Mouse (Mus musculus) MN1 (cell line): ENCODE measurements around the gene Emilin2.

Experiments used
- DNase-seq: peaks from one replicate; pipeline ENCODE4 v3.0.0-alpha.2; 2016; ENCODE audit warnings: low spot score

The Emilin2 gene

DNA sequence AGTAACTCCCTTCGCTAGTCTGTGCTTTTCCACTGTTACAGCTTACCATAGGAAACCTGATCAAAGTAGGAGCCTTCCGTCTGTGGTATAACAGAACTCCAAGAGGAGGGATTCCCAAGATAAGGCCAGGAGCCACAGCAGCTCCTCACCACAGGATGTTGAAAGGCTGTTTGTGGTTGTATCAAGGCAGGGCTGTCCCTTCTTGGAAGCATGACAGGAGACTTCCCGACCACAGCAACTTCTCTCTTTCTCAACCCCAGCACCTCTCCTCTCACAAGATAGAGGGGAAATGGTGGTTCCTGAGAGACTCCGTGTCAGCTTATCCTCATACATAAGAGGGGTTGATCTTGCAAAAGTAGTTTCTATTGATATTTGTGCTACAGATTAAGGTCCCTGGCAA is 47.0 kb downstream of the Emilin2 start:
- no peak for DNase-seq

DNA sequence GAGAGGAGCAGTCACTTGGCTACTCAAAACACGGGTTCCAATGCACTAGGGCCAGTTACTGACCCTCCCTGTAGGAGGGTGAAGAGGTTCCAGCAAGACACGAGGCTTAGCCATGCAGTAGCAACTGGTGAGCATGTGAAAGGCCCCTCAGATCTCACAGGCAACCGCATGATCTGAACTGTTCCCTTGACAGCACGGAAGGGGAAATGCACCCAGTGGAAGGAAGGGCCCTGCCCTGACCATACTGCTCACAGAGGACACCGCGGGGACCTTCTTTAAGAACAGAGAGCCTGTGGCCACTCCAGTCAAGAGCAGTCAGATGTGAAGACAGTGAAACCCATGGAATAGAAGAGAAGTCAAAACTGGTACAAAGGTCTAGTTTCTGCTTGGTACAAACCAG is 48.6 kb downstream of the Emilin2 start:
- no peak for DNase-seq

DNA sequence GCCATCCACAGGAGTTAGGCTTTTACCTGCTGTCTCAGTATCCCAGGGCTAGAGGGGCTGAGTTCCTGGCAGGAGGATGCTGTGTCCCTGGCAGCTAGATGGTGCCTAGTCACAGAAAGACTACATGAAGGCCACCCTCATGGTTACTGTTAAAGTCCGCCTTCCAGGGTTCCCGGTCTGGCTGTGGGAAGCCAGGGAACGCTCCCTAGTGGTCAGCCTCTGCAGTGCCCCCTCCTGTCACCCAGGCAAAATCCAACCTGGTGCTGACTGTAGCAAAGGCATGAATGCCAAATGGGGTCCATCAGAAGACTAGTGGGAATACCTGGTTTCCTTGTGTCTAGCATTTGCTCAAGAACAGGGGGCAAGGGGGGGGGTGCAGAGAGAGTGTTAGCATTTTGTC is 51.1 kb downstream of the Emilin2 start:
- DNase-seq, result no peak

DNA sequence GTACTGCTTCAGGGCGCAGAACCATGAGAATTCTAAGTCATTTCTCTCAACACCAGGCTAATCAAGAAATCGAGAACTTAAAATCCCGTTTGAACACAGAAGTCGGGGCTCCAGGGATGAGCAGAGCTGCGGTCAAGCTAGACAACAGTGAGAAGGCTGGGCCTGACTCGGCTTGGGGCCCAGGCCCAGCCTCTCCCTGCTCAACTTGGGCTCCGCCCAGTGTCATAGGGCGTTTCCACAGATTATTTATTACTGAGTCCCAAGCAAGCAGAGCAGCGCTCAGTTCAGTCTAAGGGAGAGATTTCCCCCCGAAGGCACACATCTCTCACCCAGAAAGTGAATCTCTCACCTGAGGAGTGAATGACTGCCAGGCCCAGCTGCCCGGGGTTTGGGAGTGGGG is 52.1 kb downstream of the Emilin2 start:
- no peak for DNase-seq

DNA sequence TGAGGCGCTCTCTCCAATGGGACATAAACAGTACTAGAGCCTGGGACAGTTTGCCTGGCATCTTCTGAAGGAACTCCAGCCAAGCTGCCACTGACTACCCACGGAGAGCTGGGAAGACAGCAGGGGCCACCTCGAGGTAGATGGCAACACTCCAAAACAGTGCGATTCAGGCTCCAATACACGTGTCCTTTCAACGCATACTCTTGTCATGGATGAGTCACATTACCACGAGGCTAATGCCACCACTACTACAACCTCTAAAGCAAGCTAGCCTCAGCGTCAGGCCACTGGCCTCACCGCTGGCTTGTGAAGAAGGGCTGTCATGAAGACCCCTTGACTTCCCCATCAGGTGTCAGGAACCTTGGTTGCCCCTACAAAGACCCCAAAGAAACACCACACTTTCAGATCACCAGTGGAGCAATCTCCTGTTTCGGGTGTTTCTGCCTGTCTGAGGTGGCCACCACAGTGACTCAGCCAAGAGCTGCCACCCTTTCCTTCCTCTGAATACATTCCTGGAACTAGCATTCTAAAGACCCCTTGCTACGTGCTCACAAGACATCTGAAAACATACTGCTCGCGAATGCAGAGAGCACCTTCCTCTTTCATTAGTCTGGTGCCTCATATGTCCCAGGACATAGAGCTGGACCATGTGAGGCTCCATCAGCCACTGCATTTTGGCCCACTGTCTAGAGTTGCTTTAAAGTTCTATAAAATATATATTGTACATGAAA is 54.8 kb downstream of the Emilin2 start:
- no peak for DNase-seq

DNA sequence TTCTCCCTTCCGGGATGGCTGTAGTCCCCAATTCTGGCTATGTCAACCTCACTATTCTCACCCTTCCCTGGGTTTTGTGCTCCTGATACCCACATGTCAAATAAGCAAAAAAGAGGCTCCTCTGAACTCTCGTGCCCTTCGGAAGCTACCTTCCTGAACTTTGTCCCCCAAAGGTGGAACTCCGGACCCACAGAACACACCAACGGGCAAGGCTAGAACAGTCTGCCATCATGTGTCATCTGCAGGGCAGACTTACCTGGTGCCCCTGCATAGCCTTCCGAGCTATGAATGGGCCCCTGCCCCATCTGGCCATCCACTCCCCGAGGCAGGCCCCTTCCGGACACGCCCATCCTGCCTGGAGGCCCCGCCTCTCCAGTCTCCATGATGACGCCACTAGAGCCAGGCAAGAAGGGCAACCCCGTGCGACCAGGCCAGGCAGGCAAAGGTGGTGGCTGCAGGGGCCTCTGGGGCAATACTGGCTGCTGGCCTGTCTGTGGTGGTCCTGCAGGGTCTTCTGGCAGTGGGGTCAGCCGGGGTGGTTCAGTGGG is 55.6 kb downstream of the Emilin2 start:
- DNase-seq, result no peak

DNA sequence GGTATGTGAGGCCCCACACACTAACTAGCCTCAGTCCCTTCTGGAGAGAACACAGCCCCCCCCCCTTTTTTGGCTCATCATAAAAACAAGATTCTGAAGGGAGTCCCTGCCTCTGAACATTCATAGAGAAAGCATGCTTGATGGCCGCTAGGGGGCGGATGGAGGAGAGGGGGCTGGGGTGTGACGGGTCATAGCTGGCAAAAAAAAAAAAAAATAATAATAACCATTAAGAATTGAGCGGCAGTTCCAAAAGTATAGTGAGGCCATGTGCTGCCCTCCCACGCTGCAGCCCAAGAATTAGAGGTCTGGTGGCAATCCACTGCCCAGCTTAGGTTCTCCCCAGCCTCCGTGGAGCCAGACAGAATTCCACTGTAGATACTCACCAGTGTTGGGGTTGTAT is 57.0 kb downstream of the Emilin2 start:
- DNase-seq, result no peak

DNA sequence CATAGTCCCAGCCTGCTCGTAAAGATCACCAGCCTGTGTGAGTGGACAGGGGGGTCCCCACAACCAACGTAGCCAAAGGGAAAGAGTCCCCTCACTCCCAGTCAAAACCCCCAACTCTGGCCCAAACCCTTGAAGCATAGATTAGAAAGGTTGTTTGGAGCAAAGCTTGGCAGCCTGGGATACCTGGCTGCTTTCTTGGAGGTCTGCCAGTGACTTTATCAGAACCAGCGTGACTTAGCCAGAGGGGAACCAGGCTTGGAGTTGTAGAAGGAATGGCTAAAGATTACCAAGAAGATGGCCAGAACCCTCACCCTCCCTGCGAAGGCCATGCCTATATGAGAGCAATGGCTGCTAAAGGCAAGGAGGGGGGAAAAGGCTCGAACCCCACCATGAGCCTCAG is 57.7 kb downstream of the Emilin2 start:
- no peak for DNase-seq

DNA sequence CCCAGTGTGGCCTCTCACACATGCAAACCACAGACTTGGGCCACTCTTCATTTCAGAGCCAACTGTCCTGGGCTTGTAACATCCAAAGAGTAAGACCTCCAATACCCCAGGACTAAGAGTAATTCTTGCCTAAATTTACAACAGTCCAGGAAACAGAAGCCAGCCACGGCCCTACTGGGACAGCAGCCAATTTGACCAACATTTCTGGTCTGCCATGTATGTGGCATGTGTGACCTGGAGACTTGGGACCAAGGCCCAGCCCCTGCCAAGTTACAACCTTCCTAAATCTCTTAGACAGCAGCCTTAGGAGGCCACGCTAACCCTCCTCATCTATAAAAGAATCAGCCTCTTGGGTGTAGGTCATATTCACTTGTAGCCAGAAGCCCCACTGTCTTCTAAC is 58.4 kb downstream of the Emilin2 start:
- no peak for DNase-seq

DNA sequence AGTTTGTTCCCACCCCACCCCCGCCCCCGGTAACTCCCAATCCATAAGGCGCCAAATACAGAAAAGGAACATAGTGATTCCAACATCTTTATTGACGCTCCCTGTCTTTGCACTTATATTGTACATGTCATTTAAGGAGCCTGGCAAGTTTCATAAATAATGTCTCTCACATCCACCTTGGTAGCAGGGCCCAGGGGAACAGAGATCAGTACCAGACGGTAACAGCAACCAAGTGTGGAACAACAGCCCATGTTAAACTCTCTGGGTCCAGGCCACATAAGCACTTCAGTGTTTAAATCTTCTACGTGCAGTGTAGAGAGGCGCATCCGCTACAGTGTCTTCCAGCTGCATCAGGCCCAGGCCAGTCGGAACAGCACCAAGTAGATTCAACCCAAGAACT is 59.7 kb downstream of the Emilin2 start:
- no peak for DNase-seq

DNA sequence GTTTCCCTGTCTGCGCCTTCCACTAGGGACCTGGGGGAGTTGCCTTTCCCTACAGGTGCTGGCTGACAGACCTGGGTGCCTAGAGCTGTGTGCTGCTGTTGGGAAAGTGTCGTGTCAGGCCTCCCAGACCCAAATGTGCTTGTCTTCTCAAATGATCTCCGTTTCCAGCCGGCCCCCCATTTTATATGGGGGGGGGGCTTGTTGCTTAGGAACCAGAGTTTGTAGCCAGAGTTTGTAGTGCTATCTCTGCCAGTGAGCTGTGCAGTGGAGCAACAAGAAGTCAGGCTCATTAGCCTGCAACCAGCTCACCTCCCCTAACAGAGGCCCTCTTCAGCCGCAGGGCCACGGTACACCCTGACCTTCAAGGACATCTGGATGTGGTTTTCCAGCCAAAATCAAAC is 60.2 kb downstream of the Emilin2 start:
- no peak for DNase-seq

DNA sequence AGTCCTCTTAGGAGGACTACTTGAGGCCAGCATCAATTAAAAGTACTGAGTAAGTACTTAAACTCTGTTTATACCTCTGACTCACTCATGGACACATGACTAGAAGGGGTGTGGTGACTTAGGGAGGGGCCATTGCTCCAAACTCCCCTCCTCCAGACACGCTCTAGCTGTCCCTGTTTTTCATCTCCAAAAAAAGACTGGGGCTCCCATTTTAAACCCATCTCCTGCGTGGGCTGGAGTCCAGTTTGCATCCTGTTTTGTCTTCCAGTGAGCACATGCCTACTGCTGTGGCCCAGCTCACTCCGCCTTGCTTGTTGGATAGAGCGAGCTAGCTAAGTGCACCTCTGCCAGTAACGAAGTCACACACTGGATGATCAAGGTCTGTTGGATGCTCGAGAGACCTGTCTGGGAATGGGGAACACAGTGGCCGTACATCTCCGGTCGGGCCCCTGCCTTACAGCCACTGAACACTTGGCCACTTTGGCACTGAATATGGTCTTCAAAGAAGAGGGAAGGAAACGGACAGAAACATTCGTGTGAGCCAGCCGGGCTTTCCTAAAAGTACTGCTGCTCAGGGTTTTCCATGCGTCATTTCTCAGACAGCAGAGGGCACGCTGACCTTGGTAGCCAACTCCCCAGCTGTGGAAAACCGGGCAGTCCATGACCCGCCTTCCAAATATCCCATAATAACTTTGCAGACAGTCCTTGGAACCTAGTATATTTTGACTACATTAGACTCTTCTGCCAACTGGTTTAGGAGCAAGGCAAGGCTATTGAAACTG is 60.8 kb downstream of the Emilin2 start:
- no peak for DNase-seq

DNA sequence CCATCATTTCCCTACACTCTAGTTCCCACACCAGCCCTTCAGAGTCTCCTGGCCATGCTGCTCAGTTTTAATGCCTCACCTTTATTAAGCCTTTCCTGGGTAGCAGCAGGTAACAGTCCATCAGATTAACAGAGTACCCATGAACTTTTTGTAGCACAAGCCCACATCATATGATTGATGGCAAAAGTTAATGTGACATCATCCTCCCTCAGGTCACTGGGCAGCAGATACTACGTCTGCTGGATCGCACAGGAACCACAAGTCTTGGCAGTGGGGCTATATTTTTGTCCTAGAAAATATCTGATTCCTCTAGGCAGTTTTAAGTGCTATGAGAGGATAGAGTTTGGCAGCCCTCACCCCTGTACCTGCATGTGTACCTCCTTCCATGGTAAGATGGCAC is 61.7 kb downstream of the Emilin2 start:
- DNase-seq, result no peak

DNA sequence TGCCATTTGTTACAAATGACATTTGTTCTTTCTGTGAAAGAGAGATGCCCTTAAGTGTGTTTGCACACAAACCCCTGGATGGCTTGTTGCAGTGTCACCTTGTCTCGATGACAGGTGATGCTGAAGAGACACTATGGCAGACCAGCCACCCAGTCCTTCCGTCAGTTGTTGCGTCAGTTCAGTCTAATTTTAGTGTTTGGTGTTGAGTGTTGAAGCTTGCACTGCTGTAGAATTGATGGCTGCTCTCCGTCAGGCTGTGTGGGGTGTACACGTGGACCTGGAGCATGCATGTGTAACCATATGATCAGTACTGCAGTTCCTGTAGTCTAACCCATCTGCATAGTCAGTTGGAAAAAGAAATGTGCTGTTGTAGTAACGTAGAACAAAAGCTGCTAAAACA is 62.8 kb downstream of the Emilin2 start:
- no peak for DNase-seq

DNA sequence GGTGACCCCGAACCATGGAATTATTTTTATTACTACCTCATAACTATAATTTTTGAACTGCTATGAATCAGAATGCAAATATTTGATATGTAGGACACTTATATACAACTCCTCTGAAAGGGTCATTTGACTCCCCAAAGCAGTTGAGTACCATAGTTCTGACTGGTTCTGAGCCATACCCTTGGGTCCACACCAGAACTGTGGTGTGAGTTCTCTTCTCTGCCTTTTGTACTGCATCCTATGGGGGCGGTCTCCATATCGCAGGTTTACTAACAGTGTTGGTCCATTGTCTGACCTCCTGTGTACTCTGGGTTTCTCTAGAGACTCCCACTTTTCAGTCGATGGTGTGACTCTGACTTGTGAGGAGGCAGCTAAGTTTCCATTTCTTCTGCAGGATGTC is 65.8 kb downstream of the Emilin2 start:
- no peak for DNase-seq

DNA sequence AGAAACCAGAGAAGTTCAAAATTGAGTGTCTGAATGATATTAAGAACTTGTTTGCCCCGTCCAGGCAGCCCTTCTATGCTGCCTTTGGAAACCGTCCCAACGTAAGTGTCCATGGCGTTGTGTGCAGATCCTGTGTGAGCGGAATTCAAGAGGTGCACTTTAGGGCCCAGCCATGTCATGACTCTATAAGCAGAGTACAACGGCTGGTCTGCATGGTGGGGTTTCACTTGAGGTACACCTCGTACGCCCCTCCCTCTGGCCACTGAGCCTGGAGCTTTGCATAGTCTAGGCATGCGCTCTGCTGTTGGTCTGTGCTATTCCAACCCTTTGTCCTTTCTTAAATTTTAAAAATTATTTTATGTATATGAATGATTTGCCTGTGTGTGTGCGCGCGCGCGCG is 66.6 kb downstream of the Emilin2 start:
- no peak for DNase-seq

DNA sequence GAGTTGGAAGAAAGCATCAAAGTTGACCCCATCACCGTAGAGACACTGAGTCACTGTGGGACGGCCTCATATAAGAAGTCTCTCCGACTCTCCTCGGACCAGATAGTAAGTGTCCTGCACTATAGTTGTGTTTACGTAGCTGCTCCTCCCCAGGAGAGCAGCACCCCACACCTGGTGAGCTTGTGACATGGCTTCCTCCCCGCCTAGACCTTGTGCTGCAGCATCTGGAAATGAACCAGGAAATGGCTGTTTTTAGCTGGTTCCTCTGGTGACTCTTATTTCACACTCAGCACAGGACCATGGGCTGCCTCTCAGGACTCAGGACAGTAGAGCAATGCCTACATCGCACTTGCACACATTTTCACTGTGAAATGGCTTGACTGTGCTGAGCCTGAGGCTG is 69.1 kb downstream of the Emilin2 start:
- DNase-seq, result no peak

DNA sequence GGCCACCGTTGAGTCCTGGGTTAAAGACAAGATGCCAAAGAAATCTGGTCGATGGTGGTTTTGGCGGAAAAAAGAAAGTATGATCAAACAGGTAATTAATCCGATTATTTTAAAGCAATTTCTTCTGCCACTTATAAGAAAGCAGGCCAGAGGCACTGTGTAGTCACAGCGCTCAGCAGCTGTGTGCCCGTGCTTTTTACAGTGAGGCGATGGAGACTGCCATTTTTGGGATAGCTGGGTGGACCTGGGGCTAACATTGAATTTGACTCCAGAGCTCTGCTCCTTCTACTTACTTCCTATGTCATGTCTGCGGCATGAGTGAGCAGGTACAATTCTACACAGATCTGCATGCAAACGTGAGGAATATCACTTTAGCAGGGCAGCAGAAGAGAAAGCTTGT is 71.0 kb downstream of the Emilin2 start:
- no peak for DNase-seq

DNA sequence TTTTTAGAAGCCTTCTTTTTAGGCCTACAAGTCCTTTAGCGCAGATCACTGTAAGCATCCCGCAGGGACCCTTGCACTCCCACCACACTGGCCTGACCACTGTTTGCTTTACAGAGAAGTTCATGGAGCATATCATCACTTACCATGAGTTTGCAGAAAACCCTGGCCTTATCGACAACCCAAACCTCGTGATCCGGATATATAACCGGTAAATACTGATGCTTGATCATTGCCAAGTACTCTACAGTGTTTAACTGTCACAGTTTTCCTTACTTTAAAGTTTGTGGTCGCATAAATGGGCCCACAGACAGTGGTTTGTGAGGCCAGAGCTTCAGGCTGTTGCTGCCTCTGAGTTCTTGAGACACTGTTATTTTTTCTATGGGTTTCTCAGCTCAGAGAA is 73.3 kb downstream of the Emilin2 start:
- DNase-seq, result no peak

DNA sequence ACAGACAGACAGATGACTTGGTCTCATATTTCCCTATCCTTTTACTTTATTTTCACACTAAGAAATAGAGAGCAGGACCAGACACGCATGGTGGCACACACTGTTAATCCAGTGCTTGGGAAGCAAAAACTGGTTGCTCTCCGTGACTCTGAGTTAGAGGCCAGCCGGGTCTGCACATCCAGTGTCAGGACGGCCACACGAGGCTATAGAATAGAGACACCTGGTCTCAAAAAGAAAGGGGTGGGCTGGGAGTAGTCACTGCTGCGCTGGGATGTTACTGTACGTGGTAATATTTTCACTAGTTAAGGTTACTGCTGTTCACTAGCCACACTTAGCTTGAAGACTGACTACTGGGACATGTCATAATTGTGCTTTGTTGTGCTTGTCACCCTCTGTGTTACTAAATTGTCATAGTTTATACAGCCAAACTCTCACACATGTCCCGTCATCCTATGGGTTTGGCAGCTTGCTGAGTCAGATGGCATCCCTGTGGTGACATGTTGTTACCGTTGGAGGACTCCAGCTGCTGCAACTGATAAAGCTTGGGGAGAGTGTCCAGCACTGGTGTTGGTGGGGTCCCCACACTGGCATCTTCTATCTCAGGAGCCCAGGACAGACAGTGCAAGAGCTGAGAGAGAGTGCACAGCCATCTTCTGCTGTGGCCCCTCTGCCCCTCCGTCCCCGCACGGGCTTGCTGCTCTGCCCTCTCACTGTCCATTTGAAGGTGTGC is 76.4 kb downstream of the Emilin2 start:
- DNase-seq, result no peak

DNA sequence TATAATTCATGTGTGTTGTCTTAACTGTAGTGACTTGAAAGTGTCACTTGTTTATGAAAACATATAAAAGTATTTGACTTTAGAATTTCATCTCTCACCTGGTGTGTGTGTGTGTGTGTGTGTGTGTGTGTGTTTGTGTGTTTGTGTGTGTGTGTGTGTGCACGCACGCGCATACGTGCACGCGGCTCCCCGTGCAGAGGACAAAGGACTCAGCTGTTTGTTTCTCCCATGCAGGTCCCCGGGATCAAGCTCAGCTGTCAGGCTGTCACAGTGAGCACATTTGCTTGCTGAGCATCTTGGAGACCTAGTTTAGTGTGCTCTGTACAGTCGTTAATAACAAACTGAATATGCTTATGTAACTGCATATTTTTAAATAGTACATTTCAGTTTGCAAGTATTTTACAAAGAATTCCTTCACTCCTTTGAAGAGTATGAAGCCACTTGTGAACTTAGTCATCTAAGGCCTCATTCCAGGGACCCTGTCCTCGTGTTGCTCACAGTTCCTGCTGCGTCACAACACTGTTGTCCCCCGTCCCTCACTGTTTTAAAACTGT is 77.7 kb downstream of the Emilin2 start:
- DNase-seq, result no peak

DNA sequence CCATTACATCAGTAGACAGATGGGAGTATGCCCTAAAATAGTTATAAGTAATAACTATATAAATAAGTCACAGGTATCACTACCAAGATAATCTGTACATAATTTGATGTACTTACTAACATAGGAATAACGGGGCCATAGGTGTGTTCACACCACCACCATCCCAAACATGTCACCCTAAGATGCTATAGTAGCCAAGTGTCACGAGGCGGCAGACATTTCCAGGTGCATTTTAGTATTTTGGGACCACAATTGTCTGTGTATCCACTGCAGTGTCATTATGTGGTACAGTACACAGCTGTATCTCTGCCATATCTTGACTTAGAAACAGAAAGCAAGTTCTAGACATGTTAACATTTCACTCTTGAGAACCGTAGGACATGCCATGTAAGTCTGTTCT is 78.6 kb downstream of the Emilin2 start:
- no peak for DNase-seq

DNA sequence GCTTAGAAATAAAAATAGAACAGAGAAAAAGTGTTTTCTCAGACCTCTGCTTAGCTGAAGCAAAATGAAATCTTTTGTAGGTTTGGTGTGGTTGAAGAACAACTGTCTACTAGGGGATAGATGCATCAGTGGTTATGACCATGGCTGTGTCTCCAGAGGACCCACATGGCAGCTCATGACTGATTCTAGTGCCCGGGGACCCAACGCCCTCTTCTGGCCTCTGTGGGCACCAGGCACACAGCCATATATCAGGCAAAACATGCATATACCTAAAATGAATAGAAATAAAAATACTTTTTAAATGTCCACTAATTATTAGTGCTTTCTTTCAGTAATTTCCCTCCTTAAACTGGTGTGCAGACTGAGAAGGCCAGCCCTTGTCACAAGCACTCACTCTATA is 79.8 kb downstream of the Emilin2 start:
- no peak for DNase-seq
